Mouse (Mus musculus): Measurements from ENCODE around the gene Fam189a1.

GRCm38 (mm10) chr7:65029985-65030384 lies 126.4 kb downstream of the Fam189a1 start:
- no peak for TF ChIP-seq POLR2A (IDR thresholded peaks at IDR 0.05; ENCODE audit: borderline replicate concordance, insufficient read depth, low read length)
- no peak for TF ChIP-seq CTCF (IDR thresholded peaks at IDR 0.05; ENCODE audit: borderline replicate concordance, insufficient read depth, low read depth, low read length)
